Mouse (Mus musculus): ENCODE measurements around the gene Themis2.

The Themis2 gene

GRCm38 (mm10) chr4:132796196-132796886, at the start of gene Themis2:
Gene Themis2, minus strand, starts transcription at chr4:132796387.
- DNase-seq: peak; percentile 26 to 48

- no peak for DNase-seq
Measured at GRCm38 (mm10) chr4:132843705-132844071, 47.5 kb upstream of the Themis2 start.

DNA sequence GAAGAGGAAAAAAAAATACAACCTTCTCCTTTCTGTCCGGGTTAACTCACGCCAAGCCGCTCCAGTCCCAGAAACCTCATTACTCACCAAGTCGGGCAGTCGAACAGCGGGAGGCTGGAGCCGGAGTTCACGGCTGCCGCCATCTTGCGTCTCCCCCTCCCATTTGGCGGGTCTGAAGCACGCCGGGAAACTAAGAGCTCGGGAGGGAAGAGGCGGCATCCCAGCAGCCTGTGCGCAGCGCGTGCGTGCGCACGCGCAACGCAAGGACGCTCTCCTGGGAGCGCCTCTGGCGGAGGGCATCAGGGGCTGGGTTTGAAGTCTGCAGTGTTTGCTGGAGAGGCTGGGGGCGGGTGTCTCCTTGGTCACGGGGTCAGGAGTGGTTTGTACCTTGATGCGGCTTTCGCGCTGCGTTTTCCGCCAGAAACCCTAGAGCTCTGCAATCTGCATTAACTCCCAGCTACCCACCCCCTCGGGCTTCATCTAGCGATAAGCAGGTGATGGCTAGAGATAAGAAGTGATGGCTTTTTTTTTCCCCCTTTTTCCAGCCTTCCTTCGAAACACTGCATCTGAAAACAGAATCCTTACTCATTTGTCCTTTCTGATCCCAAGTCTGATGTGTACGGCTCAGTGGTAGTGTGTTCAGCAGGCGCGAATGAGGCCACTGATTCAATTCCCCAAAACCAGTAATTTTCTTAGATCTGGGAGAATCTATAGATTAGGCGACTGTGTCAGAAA, 47.0 kb upstream of the Themis2 start, which contains the start of gene Ppp1r8:
Ppp1r8 (minus strand) TSS at position 200 of the 735 bp plus-strand sequence.
- DNase-seq: peak; percentile 90 to 92

DNA sequence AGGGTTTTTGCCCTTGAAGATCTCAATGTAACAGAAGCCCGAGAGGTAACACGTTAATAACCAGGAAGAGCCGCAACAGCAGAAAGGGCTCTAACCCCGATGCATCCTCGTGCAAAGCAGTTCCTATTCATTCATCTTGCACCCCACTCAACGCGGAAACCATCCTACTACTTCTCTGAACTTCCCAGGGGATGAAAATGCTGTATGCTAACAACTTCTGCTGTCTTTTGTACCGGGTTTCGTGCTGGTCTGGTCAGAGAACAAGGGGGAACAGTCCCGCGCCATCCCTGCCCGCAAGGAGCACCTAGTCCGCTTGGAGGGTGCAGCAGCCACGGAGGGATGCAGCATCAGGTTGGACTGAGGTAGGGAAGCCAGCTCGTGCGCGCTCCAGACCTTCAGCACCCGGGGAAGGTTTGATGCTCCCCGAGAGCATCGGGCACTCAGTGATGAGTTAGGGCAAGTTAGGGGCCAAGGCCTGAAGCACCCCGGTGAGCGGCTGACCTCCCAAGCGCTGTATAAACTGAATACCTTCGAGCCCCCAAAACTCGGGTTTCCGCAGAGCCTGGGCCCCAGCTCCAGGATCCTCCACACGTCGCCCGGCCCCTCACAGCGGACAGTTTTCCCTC, 46.2 kb upstream of the Themis2 start:
- DNase-seq: peak; percentile 44 to 50

GRCm38 (mm10) chr4:132841493-132841892, 45.3 kb upstream of the Themis2 start:
- no peak for DNase-seq

GRCm38 (mm10) chr4:132823614-132824366, 27.6 kb upstream of the Themis2 start:
- DNase-seq: peak; percentile 40 to 73

GRCm38 (mm10) chr4:132818442-132818841, 22.3 kb upstream of the Themis2 start:
- DNase-seq: no peak

DNA sequence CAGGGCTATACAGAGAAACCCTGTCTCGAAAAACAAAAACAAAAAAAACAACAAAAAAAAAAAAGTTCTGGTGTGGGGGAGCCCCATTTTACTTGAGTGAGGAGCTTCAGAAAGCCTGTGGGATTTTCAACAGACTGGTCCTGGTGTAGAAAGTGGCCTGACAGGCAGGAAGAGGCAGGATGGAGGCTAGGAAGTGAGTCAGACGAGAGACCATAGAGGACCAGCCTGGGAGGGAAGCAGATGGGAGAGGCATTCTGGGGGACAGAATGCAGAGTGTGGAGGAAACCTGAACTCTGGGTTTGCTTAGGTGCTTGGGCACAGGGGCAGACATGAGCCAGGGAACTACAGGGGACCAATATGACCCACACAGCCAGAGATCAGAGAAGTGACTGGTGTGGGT, 20.7 kb upstream of the Themis2 start:
- DNase-seq: no peak

DNA sequence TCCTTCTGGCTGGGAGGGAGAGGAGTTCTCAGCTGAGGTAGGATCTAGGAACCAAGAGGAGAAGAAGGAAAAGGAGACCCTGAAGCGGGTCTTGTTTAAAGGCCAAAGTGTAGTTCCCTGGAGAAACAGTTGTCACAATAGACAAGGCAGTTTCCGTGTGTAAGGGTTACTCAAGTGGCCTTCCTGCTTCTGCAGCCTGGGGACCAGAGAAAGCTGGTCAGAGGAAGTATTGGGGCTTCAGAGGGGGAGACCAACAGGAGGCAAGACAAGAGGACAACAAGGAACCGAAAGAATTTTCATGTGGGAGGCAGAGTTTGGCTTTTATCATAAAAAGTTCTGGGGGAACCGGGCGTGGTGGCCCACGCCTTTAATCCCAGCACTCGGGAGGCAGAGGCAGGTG, 20.2 kb upstream of the Themis2 start:
- DNase-seq: no peak

- DNase-seq: no peak
Measured at GRCm38 (mm10) chr4:132809621-132810020, 13.4 kb upstream of the Themis2 start.

GRCm38 (mm10) chr4:132807771-132808641, 11.8 kb upstream of the Themis2 start:
- DNase-seq: no peak

GRCm38 (mm10) chr4:132806620-132807191, 10.5 kb upstream of the Themis2 start:
- DNase-seq: no peak

DNA sequence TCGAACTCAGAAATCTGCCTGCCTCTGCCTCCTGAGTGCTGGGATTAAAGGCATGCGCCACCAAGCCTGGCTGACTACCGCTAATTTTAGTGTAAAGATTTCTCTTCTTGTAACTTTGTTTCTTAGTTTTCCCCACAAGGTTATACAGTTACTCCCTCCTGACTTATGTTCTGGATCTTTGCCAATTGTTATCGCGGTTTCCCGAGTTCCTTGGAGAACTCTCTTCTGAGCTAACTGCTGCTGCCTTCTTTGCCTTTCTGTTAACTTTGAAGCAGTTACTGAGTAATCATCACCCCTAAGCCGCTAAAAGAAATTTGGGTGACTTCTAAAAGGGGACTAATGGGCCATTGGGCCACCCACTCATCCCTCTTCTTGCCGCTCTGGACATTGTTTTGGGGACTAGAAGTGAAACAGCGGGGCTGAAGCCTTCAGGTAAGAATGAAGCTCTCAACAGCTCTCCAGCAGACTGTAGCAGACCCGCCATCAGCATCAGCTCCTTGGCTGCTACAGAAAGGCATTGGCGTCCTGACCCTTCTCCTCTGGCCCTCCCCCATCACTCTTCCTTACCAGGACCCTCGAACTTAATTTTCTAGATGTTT, 9.5 kb upstream of the Themis2 start:
- DNase-seq: no peak

GRCm38 (mm10) chr4:132805146-132805545, 9.0 kb upstream of the Themis2 start:
- no peak for DNase-seq

- DNase-seq: no peak
Measured at GRCm38 (mm10) chr4:132804331-132804730, 8.1 kb upstream of the Themis2 start.

- DNase-seq: no peak
Measured at GRCm38 (mm10) chr4:132803876-132804275, 7.7 kb upstream of the Themis2 start.

GRCm38 (mm10) chr4:132803212-132803611, 7.0 kb upstream of the Themis2 start:
- DNase-seq: no peak

- DNase-seq: no peak
Measured at GRCm38 (mm10) chr4:132802171-132802637, 6.0 kb upstream of the Themis2 start.

DNA sequence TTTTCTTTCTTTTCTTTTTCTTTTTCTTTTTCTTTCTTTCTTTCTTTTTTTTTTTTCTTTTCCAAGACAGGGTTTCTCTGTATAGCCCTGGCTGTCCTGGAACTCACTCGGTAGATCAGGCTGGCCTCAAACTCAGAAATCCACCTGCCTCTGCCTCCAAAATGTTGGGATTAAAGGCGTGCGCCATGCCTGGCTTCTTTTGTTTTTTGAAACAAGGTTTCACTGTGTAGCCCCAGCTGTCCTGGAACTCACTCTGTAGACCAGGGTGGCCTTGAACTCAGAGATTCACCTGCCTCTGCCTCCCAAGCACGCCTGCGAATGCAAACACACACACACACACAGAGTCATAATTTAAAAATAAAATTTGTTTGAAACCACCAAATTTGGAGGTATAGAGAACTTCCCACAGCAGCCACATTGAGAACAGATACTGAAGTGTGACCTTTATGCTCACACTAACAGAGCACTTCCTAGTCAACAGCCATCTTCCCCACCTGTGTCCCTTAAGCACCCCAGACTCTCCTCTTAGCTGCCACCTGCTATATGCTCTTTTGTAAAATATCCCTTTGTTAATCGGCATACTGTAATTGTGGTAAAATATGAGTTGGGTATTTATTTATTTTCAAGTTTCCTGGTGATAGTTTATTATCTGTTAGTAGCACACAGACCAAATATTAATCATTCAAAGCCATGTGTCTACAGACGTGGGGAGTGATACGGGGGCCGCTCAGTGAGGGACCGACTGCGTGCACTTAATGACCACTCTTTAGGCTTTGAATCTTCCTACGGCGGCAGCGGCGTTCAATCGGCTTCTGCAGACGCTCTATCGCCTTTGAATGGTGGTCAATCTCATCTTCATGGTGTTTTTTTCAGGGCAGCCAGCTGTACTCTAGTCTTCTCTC, 5.2 kb upstream of the Themis2 start:
- no peak for DNase-seq

DNA sequence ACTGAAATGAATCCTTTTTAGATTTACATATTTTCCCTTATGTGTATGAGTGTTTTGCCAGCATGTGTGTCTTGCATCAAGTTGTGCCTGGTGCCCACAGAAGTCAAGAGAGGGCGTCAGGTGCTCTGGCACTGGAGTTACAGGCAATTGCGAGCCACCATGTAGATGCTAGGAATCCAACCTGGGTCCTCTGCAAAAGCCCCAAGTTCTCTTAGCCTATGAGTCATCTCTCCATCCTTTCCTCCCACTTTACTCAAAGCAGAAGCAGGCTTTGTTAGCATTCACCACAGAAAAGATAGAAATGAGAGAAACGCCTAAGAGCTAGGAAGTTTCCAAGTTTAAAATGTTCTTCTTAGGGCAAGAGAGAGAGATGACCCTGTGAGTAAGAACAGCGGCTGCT, 3.7 kb upstream of the Themis2 start:
- no peak for DNase-seq
